Mouse (Mus musculus): ENCODE results near the gene Rasip1.

DNA sequence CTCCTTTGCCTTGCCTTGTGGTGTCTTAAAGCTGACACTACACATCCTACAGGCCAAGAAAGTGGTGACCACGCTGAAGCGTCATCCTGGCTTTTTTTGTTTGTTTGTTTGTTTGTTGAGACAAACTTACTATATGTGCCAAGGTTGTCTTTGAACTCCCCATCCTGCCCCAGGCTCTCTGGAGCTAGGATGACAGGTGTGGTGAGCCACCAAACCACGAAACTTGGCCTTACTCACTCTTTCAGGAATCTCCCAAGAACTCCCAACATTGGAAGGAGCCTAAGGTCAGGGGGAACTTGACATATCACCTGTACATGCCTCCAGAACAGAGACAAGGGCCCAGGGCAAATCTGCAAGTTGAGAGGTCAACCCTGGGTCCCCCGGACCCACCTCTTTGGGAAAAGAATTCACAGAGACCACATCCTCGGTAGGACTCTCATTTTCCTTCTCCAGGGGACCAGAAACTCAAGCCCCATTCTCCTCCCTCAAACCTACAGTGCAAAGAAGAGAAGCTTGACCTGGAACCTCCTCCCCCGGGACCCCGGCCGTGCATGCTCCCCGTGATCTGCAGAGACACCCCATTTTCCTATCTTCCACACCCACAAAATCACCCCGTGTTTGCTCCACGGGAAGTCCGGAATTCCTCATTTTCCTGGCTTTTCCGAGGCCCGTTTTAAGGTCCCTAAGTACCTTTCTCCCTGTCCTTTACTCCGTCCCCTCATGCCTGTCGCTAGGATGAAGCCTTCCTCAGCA lies 15.4 kb downstream of the Rasip1 start:
- TF ChIP-seq POLR2A (IDR thresholded peaks at IDR 0.05; ENCODE audit: low read depth, low read length) (no peak), CTCF (IDR thresholded peaks at IDR 0.05; ENCODE audit: extremely low read depth, insufficient read length, insufficient replicate concordance, low read depth, low read length) (no peak)

Data from small intestine, adult 2 months (tissue).